In the genomic region with DNA sequence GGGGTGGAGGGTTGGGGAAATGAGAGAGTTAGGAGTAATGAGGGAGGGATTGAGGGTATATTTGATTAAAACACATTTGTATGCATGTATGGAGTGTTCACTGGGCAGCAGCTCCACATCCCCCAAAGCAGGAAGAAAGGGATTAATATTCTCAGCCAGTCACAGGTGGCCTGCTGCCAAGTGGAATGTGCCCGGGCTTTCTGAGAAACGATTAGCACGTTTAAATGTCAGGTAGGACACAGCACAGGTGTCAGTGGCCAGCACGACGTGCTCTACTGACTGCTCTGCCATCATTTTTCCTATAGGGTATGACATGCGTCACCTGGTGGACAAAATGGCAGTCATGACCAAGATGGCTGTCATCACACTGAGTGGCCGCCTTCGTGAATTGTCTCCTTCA, we compare ENCODE assay signal across 20 mouse cellular contexts.
"Had no signal": no experiment of that assay in that cellular context is flagged by ENCODE, and none has a peak within 500 bp of the region (broad histone marks: within the 10 kb centered on the region; RNA-seq: fewer than 3 reads in every experiment).

No protein-coding gene starts in this region.

- H3K4me3 ChIP-seq: layer of hippocampus, adult 2 months; limb, embryonic 10.5 days; limb, embryonic 13.5 days; midbrain, embryonic 12.5 days; midbrain, embryonic 15.5 days; neural tube, embryonic 12.5 days; neural tube, embryonic 15.5 days had no signal

- H3K27ac ChIP-seq: layer of hippocampus, adult 2 months; limb, embryonic 10.5 days; limb, embryonic 13.5 days; liver, embryonic 14.5 days; macrophage; midbrain, embryonic 12.5 days; midbrain, embryonic 15.5 days; neural tube, embryonic 12.5 days; neural tube, embryonic 15.5 days had no signal

- ATAC-seq: intestine, embryonic 16.5 days; liver, postnatal 0 days; lung, postnatal 0 days; midbrain, embryonic 15.5 days had no signal

- H3K4me1 ChIP-seq: limb, embryonic 10.5 days; limb, embryonic 13.5 days; midbrain, embryonic 12.5 days; midbrain, embryonic 15.5 days; neural tube, embryonic 12.5 days; neural tube, embryonic 15.5 days had no signal

- H3K36me3 ChIP-seq: limb, embryonic 10.5 days; limb, embryonic 13.5 days; midbrain, embryonic 12.5 days; midbrain, embryonic 15.5 days; neural tube, embryonic 12.5 days; neural tube, embryonic 15.5 days had no signal

- DNase-seq: kidney, postnatal 25 days; layer of hippocampus, postnatal 36 days; liver; liver, postnatal 0 days; lung, embryonic 14.5 days; right cerebral cortex, adult 18-20 months; right cerebral cortex, postnatal 14 days; right cerebral cortex, postnatal 4 days; thymus, postnatal 25 days had no signal

- H3K27me3 ChIP-seq: limb, embryonic 13.5 days; midbrain, embryonic 12.5 days; midbrain, embryonic 15.5 days; neural tube, embryonic 12.5 days; neural tube, embryonic 15.5 days had no signal

- H3K4me2 ChIP-seq: limb, embryonic 13.5 days; lung, embryonic 14.5 days; midbrain, embryonic 12.5 days; midbrain, embryonic 15.5 days; neural tube, embryonic 12.5 days; neural tube, embryonic 15.5 days had no signal

- H3K9me3 ChIP-seq: limb, embryonic 10.5 days; midbrain, embryonic 12.5 days; midbrain, embryonic 15.5 days; neural tube, embryonic 12.5 days; neural tube, embryonic 15.5 days had no signal

- H3K9ac ChIP-seq: limb, embryonic 13.5 days; liver, embryonic 14.5 days; liver, postnatal 0 days; lung, embryonic 14.5 days; midbrain, embryonic 12.5 days; midbrain, embryonic 15.5 days; neural tube, embryonic 12.5 days; neural tube, embryonic 15.5 days had no signal
